Mouse (Mus musculus) hindbrain, embryonic 14.5 days (tissue): ENCODE results near the gene Myt1. TPM values are rescaled to one million over a fixed set of nuclear protein-coding genes. Genes with fewer than 3 reads are reported as not detected.
"Not testable (repeated sequence)": the region's sequence is repeated elsewhere in the genome, so short reads cannot be mapped to it uniquely, and the experiment has no call there.

Experiments used
- ATAC-seq: fragments of 200-750 bp; cut with Nextera tagmentation; 2 replicates; pipeline ENCODE4 v1.8.0; 2017; ENCODE audit warnings: moderate number of reproducible peaks, mild to moderate bottlenecking, moderate TSS enrichment, moderate library complexity; ENCODE audit not compliant: low FRiP score
- DNase-seq: peaks from one replicate; pipeline ENCODE4 v3.0.0-alpha.2; 2015; ENCODE audit warnings: low spot score
- H3K27ac ChIP-seq: fragments of 300-500 bp; sonication (generic); 2 replicates; pipeline ENCODE4 v1.5.1; 2014; ENCODE audit warnings: mild to moderate bottlenecking, moderate library complexity
- H3K27me3 ChIP-seq: fragments of 300-500 bp; sonication (generic); 2 replicates; pipeline ENCODE4 v1.6.1; 2014; ENCODE audit warnings: mild to moderate bottlenecking, low read length, mixed read lengths; ENCODE audit not compliant: control insufficient read depth, insufficient read depth
- H3K36me3 ChIP-seq: fragments of 300-500 bp; sonication (generic); replicated peaks from 2 replicates; pipeline ENCODE4 v1.6.1; 2014; ENCODE audit not compliant: control insufficient read depth, insufficient read depth
- H3K4me1 ChIP-seq: fragments of 300-500 bp; sonication (generic); replicated peaks from 2 replicates; pipeline ENCODE4 v1.6.1; 2014; ENCODE audit warnings: antibody characterized with exemption, low read length, mixed read lengths; ENCODE audit not compliant: control insufficient read depth, insufficient read depth
- H3K4me2 ChIP-seq: fragments of 300-500 bp; sonication (generic); replicated peaks from 2 replicates; pipeline ENCODE4 v1.6.1; 2014; ENCODE audit warnings: mild to moderate bottlenecking, moderate library complexity
- H3K4me3 ChIP-seq: fragments of 300-500 bp; sonication (generic); replicated peaks from 2 replicates; pipeline ENCODE4 v1.5.1; 2014; ENCODE audit warnings: mild to moderate bottlenecking, low read length
- H3K9ac ChIP-seq: fragments of 300-500 bp; sonication (generic); 2 replicates; pipeline ENCODE4 v1.6.1; 2014
- H3K9me3 ChIP-seq: fragments of 300-500 bp; sonication (generic); 2 replicates; pipeline ENCODE4 v1.6.1; 2016; ENCODE audit warnings: low read length; ENCODE audit not compliant: control insufficient read depth
- WGBS: fragments of 180-500 bp; shearing (Covaris S2); extraction: QIAGEN DNeasy Blood & Tissue Kit; methylation state at CpG from one replicate; pipeline ENCODE4 v1.1.7; 2014; 5-methylcytosine and 5-hydroxymethylcytosine counted together
- polyA plus RNA-seq: library from polyadenylated mRNA; unstranded; fragments of >200 nt; fragmentation: Nextera tagmentation; extraction: Ambion mirVana; gene quantifications from 2 replicates; pipeline ENCODE4 v1.2.1, GENCODE M21; 2014

Gene Myt1
- polyA plus RNA-seq, 1 experiment from 2014 or later: 18.1 TPM

DNA sequence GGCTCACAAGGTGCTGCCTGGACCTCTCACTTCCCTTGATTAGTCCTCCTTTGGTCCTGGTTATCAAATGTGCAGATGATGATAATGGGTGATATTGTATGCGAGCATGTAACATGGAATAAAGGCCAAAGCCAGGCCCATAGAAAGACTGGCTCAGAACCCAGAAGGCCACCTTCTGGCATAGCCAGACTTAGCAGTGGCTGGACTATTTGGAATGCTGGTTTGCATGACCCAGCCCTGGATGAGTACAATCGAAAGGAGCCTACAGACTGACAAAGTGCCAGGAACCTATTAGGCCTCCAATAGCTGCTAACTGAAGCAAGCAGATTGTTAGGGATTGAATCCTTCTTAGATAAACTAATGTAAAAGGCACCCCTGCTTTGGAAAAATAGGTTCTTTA is 6.3 kb downstream of the Myt1 start:
- 60% methylated on average over 2 of the region's 2 CpGs for WGBS
- H3K9ac ChIP-seq: peak overlapping the region; percentile 73
- no peaks in the 10 kb centered on the region for H3K36me3 ChIP-seq
- H3K4me3 ChIP-seq: peak overlapping the region; percentile 54
- peaks cover 64% of the 10 kb centered on the region for H3K4me1 ChIP-seq
- H3K4me2 ChIP-seq: peak overlapping the region; percentile 69
- DNase-seq (no peak), ATAC-seq (no peak)
- no peak overlapping the region; the same call in 1 of the 2 replicates for H3K27ac ChIP-seq
- no peaks in the 10 kb centered on the region for H3K27me3 ChIP-seq
- no peaks in the 10 kb centered on the region for H3K9me3 ChIP-seq

DNA sequence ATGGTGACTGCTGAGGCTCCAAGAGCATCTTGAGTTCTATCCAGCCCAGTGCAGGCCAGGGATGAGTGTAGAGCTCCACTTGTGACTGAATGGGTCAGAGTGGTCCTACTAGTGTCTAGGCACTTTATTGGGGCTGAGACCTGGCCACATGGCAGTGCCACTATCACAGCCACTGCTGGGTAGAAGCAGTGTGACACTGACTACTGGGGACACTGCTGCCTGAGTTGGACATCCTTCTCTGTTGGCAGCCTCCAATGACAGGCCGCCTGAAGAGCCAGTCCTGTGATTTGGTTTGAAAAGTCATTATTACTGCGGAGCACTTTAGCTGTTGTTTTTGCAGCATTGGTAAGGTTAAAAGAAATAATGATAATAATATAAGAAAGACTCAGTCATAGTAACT is 10.1 kb downstream of the Myt1 start:
- Histone ChIP-seq H3K27ac (peak overlapping the region; percentile 6; the same call in 1 of the 2 replicates), H3K9me3 (no peaks in the 10 kb centered on the region), H3K36me3 (no peaks in the 10 kb centered on the region), H3K27me3 (no peaks in the 10 kb centered on the region), H3K4me3 (no peak overlapping the region), H3K4me2 (peak overlapping the region; percentile 1; the same call in 1 of the 2 replicates), H3K9ac (no peak overlapping the region), H3K4me1 (peaks cover 46% of the 10 kb centered on the region)
- DNase-seq (no peak), ATAC-seq (no peak)
- 41% methylated on average over 2 of the region's 2 CpGs for WGBS

GRCm38 (mm10) chr2:181775786-181776185 is 12.7 kb downstream of the Myt1 start:
- H3K4me1 ChIP-seq: peaks cover 27% of the 10 kb centered on the region
- no peaks in the 10 kb centered on the region for H3K9me3 ChIP-seq
- no peak overlapping the region for H3K4me2 ChIP-seq
- 92% methylated on average over 1 of the region's 1 CpGs for WGBS
- H3K27me3 ChIP-seq: no peaks in the 10 kb centered on the region
- DNase-seq (no peak), ATAC-seq (no peak; the same call in 1 of the 2 replicates)
- no peaks in the 10 kb centered on the region for H3K36me3 ChIP-seq
- no peak overlapping the region for H3K4me3 ChIP-seq
- H3K27ac ChIP-seq: no peak overlapping the region
- H3K9ac ChIP-seq: no peak overlapping the region

DNA sequence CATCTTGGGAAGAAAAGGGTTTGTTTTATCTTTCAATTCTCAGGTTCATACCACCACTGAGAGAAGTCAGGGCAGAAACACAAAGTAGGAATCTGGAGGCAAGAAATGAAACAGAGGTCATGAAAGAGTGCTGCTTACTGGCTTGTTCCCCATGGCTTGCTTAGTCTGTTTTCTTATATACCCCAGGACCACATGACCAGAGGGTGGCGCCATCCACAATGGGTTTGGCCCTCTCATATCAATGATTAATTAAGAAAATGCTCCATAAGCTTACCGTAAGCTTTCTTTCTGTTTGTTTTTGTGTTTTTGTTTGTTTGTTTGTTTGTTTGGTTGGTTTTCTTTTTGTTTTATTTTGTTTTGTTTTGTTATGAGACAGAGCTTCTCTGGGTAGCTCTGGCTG is 14.6 kb downstream of the Myt1 start:
- Histone ChIP-seq H3K9ac (no peak overlapping the region), H3K4me1 (peaks cover 32% of the 10 kb centered on the region), H3K4me3 (no peak overlapping the region), H3K36me3 (peaks cover 2% of the 10 kb centered on the region; the same call in 1 of the 2 replicates), H3K27ac (no peak overlapping the region), H3K9me3 (no peaks in the 10 kb centered on the region), H3K27me3 (no peaks in the 10 kb centered on the region), H3K4me2 (no peak overlapping the region)
- ATAC-seq (no peak), DNase-seq (no peak)
- 64% methylated on average over 2 of the region's 2 CpGs for WGBS

DNA sequence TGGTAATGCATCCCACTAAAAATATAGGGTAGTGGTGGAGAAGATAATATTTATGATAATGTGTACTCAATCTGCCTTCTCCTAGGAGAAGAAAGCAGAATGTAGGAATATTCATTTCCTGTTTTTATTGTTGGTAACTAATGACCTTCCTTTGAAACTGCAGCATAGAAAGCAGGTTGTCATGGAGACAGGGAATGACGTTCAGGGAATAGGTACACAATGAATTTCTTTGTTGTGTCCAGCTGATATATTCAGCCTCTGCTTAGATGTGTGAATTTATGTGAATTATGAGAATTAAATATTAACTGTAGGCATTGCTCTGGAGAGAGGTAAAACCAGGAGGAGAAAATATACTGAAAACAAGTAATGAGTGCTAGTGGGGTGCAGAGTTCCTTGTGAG is 18.3 kb downstream of the Myt1 start:
- H3K27ac ChIP-seq: peak overlapping the region; percentile 85
- ATAC-seq: peak; percentile 40; the same call in 1 of the 2 replicates
- H3K36me3 ChIP-seq: peaks cover 37% of the 10 kb centered on the region
- H3K9ac ChIP-seq: 0 out of 2 replicates have a peak overlapping the region, but pooled peaks have one; percentile 13
- H3K4me3 ChIP-seq: no peak overlapping the region
- WGBS: 2% methylated on average over 1 of the region's 1 CpGs
- DNase-seq: no peak
- peaks cover 16% of the 10 kb centered on the region for H3K4me1 ChIP-seq
- H3K4me2 ChIP-seq: 0 out of 2 replicates have a peak overlapping the region, but pooled peaks have one; percentile 1
- H3K9me3 ChIP-seq: no peaks in the 10 kb centered on the region
- no peaks in the 10 kb centered on the region for H3K27me3 ChIP-seq

DNA sequence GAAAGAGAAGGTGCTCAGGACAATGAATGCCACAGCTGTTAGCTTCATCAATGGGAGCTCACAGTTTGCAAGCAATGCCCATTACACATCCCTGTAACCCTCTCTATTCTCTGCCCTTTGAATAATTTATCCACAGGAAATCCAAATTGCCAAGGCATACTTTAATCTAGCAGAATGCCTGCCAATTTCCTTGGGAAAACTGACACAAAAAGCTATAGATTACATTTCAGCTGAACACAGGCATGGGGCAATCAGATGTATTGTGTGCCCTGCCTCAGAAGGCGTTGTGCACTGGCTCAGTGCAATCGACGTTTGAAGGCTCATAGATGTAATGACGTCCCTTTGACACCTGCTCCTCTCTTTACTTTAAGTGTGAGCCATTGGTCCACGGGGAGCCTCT is 24.7 kb downstream of the Myt1 start:
- Histone ChIP-seq H3K4me3 (no peak overlapping the region), H3K9me3 (no peaks in the 10 kb centered on the region), H3K4me2 (no peak overlapping the region), H3K9ac (no peak overlapping the region), H3K27me3 (no peaks in the 10 kb centered on the region), H3K27ac (no peak overlapping the region), H3K4me1 (no peaks in the 10 kb centered on the region), H3K36me3 (peaks cover 80% of the 10 kb centered on the region)
- no peak for DNase-seq
- no peak for ATAC-seq
- 38% methylated on average over 5 of the region's 5 CpGs for WGBS

DNA sequence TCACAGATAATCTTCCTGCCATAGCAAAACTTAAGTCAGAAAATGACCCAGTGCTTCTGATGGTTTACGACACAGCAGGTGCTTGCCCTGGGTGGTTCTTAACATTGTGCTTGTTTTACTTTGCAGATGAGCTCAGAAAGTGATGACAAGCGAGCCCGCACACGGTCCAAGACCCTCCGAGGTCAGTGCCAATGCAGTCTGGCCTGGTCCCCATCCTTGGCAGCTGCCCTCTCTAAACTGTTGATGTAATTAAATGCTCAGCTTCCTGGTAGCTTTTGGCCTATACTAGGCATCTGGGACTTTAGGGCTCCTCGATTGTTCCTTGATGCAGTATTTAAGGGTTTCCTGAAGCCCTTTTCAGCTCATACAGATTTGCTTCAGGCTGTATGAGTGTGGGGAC is 26.3 kb downstream of the Myt1 start:
- H3K9ac ChIP-seq: no peak overlapping the region
- no peaks in the 10 kb centered on the region for H3K9me3 ChIP-seq
- ATAC-seq: no peak
- no peak overlapping the region for H3K4me3 ChIP-seq
- no peak overlapping the region for H3K27ac ChIP-seq
- H3K27me3 ChIP-seq: no peaks in the 10 kb centered on the region
- 80% methylated on average over 6 of the region's 6 CpGs for WGBS
- no peaks in the 10 kb centered on the region for H3K4me1 ChIP-seq
- DNase-seq: no peak
- H3K36me3 ChIP-seq: peaks cover 81% of the 10 kb centered on the region
- H3K4me2 ChIP-seq: no peak overlapping the region

DNA sequence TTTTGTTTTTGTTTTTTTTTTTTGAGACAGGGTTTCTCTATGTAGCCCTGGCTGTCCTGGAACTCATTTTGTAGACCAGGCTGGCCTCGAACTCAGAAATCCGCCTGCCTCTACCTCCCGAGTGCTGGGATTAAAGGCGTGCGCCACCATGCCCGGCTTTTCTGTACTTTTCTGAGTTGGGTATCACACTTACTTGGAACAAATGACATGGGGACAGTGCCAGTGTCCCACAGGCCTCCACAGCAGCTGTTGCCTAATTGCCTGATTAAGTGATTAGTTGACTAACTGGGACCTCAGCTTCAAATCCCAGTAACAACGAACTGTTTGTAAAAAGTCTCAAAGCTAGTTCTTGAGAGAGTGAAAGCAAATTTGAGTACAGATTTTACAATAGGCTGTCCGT is 30.1 kb downstream of the Myt1 start:
- not testable (repeated sequence) for H3K4me2 ChIP-seq, H3K27me3 ChIP-seq, ATAC-seq, DNase-seq, H3K4me3 ChIP-seq, H3K9ac ChIP-seq, H3K9me3 ChIP-seq, H3K4me1 ChIP-seq, H3K27ac ChIP-seq
- peaks cover 89% of the 10 kb centered on the region for H3K36me3 ChIP-seq
- WGBS: 90% methylated on average over 8 of the region's 8 CpGs

GRCm38 (mm10) chr2:181795641-181796130 is 32.6 kb downstream of the Myt1 start:
- Histone ChIP-seq H3K9me3 (no peaks in the 10 kb centered on the region), H3K4me1 (no peaks in the 10 kb centered on the region), H3K27ac (no peak overlapping the region), H3K9ac (no peak overlapping the region), H3K4me3 (no peak overlapping the region), H3K4me2 (no peak overlapping the region), H3K27me3 (no peaks in the 10 kb centered on the region), H3K36me3 (peaks cover 79% of the 10 kb centered on the region)
- no peak for DNase-seq
- 73% methylated on average over 3 of the region's 3 CpGs for WGBS
- ATAC-seq: peak; percentile 40; the same call in 1 of the 2 replicates

DNA sequence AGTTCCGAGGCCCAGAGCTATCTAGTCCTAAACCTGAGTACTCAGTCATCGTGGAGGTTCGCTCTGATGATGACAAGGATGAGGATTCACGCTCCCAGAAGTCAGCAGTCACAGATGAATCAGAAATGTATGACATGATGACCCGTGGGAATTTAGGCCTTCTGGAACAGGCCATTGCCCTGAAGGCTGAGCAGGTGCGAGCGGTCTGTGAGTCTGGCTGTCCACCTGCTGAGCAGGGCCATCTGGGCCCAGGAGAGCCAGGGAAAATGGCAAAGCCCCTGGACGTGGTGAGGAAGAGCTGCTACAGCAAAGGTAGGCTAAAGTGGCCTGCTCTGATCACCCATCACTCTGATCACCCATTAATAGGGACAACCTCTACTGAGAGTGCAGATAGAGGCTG is 34.5 kb downstream of the Myt1 start:
- H3K4me3 ChIP-seq: no peak overlapping the region
- peaks cover 80% of the 10 kb centered on the region for H3K36me3 ChIP-seq
- DNase-seq (no peak), ATAC-seq (no peak)
- H3K27me3 ChIP-seq: no peaks in the 10 kb centered on the region
- no peaks in the 10 kb centered on the region for H3K4me1 ChIP-seq
- H3K4me2 ChIP-seq: no peak overlapping the region
- no peaks in the 10 kb centered on the region for H3K9me3 ChIP-seq
- H3K27ac ChIP-seq: no peak overlapping the region
- no peak overlapping the region for H3K9ac ChIP-seq
- 65% methylated on average over 8 of the region's 8 CpGs for WGBS
